Mouse (Mus musculus) adrenal gland (tissue): ENCODE results near the gene Wnt11.

Source experiments
- intact Hi-C: fragments of 180-260 bp; cut with DNase I; formaldehyde crosslinking; loops from one replicate; pipeline ENCODE4 v1.15.1; 2025

The Wnt11 gene

GRCm38 (mm10) chr7:98863969-98864718 lies 29.2 kb downstream of the Wnt11 start:
- intact Hi-C loops = no loop called here

- intact Hi-C loops = no loop called here
Observed at GRCm38 (mm10) chr7:98867053-98867793, 32.3 kb downstream of the Wnt11 start.

GRCm38 (mm10) chr7:98867794-98868150 lies 32.9 kb downstream of the Wnt11 start:
- intact Hi-C loops = no loop called here

- intact Hi-C loops = no loop called here
Observed at GRCm38 (mm10) chr7:98869070-98869469, 34.2 kb downstream of the Wnt11 start.

GRCm38 (mm10) chr7:98870791-98871190 lies 35.9 kb downstream of the Wnt11 start:
- intact Hi-C loops = no loop called here

- intact Hi-C loops = no loop called here
Observed at GRCm38 (mm10) chr7:98871882-98872281, 37.0 kb downstream of the Wnt11 start.

GRCm38 (mm10) chr7:98873316-98873715 lies 38.4 kb downstream of the Wnt11 start:
- intact Hi-C loops = no loop called here

GRCm38 (mm10) chr7:98874411-98874951 lies 39.6 kb downstream of the Wnt11 start:
- intact Hi-C loops = no loop called here

GRCm38 (mm10) chr7:98875390-98875990 lies 40.6 kb downstream of the Wnt11 start:
- intact Hi-C loops = no loop called here

GRCm38 (mm10) chr7:98876119-98876518 lies 41.2 kb downstream of the Wnt11 start:
- intact Hi-C loops = no loop called here

GRCm38 (mm10) chr7:98879176-98879575 lies 44.3 kb downstream of the Wnt11 start:
- intact Hi-C loops = no loop called here

GRCm38 (mm10) chr7:98881887-98882286 lies 47.0 kb downstream of the Wnt11 start:
- intact Hi-C loops = no loop called here

GRCm38 (mm10) chr7:98887811-98888261 lies 52.9 kb downstream of the Wnt11 start:
- intact Hi-C loops = no loop called here

GRCm38 (mm10) chr7:98888810-98889209 lies 53.9 kb downstream of the Wnt11 start:
- intact Hi-C loops = no loop called here

- intact Hi-C loops = no loop called here
Observed at GRCm38 (mm10) chr7:98889211-98889610, 54.3 kb downstream of the Wnt11 start.

- intact Hi-C loops = no loop called here
Observed at GRCm38 (mm10) chr7:98893144-98893543, 58.2 kb downstream of the Wnt11 start.

GRCm38 (mm10) chr7:98894305-98894704 lies 59.4 kb downstream of the Wnt11 start:
- intact Hi-C loops = no loop called here

GRCm38 (mm10) chr7:98894768-98895167 lies 59.9 kb downstream of the Wnt11 start:
- intact Hi-C loops = no loop called here

- intact Hi-C loops = no loop called here
Observed at GRCm38 (mm10) chr7:98895501-98896095, 60.7 kb downstream of the Wnt11 start.

GRCm38 (mm10) chr7:98897323-98897722 lies 62.4 kb downstream of the Wnt11 start:
- intact Hi-C loops = no loop called here

- intact Hi-C loops = no loop called here
Observed at GRCm38 (mm10) chr7:98899815-98900214, 64.9 kb downstream of the Wnt11 start.

GRCm38 (mm10) chr7:98901120-98901519 lies 66.2 kb downstream of the Wnt11 start:
- intact Hi-C loops = no loop called here
